Mouse (Mus musculus) left cerebral cortex, postnatal 36 days (tissue): ENCODE data around the gene Chpf2. TPM values are rescaled to one million over a fixed set of nuclear protein-coding genes. Genes with fewer than 3 reads are reported as not detected.

ENCODE experiments used
- DNase-seq, 2 experiments: peaks; one replicate each; pipeline ENCODE4 v3.0.0; 2021 to 2022; ENCODE audit warnings: low spot score in 2 of 2, mixed read lengths in 1 of 2
- intact Hi-C: fragments of 180-260 bp; cut with DNase I; formaldehyde crosslinking; loops from one replicate; pipeline ENCODE4 v1.15.1; 2025
- total RNA-seq, 2 experiments: library from RNA; stranded (reverse); gene quantifications; 2 replicates each; pipeline ENCODE4 v1.2.3; 2021

The Chpf2 gene
- total RNA-seq, 2 experiments from 2014 or later = 69.2 to 76.9 TPM

DNA sequence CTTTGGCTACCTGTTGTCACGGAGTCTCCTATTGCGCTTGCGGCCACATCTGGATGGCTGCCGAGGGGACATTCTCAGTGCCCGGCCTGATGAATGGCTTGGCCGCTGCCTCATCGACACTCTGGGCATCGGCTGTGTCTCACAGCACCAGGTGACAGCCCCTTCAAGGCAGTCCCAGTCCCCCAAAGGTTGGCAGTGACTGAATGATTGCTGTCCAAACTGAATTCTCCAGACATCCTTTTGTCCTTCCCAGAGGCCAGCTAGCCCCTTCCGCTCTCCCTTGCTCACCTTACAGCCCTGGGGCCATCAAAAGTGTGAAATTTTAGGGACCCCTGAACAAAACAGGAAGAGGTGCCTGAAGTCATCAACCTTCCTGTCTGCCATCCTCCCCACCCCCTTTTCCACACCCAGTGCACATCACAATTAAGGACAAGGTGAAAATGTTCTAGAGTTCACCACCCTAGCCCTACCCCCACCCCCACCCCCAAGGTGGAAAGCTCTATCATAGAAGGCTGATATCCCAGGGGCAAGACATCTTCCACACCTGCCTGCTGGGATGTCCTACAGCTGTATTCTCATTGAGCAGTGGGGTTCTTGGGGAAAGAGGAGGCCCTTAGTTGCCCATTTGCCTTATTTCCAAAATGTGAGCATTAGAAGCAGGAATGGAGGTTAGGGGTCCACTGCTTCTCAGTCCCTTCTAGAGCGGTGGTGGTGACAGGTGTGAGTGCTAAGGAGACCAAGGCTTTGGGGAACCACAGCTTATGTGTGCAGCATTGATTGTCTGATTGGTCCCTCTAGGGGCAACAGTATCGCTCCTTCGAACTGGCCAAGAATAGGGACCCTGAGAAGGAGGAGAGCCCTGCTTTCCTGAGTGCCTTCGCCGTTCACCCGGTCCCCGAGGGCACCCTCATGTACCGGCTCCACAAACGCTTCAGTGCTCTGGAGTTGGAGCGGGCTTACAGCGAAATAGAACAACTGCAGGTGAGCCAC is 3.3 kb downstream of the Chpf2 start:
- intact Hi-C loops = no loop called here
- DNase-seq = no peak

DNA sequence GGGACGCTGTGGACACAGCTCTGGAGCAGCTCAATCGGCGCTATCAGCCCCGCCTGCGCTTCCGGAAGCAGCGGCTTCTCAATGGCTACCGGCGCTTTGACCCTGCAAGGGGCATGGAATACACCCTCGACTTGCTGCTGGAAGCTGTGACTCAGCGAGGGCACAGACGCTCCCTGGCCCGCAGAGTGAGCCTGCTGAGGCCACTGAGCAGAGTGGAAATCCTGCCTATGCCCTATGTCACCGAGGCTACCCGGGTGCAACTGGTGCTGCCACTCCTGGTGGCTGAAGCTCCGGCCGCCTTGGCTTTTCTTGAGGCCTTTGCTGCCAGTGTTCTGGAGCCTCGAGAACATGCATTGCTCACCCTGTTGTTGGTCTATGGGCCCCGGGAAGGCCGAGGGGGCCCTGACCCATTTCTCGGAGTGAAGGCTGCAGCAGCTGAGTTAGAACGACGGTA is 4.8 kb downstream of the Chpf2 start:
- intact Hi-C loops = no loop called here
- DNase-seq = peak in 1 of 2 experiments; percentile 21

DNA sequence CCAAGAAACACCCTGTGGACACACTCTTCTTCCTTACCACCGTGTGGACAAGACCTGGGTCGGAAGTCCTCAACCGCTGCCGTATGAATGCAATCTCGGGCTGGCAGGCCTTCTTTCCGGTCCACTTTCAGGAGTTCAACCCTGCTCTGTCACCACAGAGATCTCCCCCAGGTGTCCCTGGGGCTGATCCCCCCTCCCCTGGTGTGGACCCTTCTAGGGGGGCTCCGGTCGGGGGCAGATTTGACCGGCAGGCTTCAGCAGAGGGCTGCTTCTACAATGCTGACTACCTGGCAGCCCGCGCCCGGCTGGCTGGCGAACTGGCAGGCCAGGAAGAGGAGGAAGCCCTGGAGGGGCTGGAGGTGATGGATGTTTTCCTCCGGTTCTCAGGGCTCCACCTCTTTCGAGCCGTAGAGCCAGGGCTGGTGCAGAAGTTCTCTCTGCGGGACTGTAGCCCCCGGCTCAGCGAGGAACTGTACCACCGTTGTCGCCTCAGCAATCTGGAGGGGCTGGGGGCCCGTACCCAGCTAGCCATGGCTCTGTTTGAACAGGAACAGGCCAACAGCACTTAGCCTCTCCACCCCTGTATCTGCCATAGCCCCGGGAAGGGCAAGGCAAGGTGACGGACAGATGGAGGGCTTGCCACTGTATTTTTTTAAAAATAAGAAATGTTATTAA is 5.4 kb downstream of the Chpf2 start:
- no peak for DNase-seq
- intact Hi-C loops = no loop called here

DNA sequence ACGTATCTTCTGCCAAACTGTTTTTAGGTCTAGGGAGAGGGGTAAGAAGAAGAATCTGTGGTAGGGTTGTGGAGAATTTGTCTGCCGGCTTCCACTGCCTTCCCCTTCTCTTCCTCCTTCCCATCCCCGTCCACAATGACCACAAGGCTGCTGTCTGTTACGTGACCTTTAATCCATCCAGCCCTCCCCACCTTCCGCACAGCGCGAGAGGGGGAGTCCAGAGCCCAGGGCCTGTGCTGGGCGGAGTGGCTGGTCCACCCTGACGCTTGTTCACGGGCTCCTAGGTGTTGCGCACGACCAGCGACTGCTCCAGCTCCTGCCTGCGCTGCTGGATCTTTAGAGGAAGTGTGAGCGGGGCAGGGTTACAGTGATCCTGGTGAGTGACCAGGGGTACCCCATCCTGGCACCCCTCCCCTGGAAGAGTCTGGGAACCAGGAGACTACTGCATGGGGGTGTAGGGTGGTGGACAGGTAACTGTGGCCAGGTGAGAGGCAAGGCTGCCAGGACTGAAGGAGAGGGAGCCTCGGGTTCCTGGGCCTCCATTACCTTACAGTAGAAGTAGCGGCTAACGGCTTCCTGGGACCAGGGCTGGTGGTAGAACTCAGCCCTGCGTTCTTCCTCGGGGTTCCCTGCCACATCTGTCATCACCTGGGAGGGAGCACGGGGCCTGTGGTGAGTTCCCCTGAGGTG is 6.1 kb downstream of the Chpf2 start:
- intact Hi-C loops = no loop called here
- peak in 1 of 2 experiments; percentile 5 for DNase-seq

DNA sequence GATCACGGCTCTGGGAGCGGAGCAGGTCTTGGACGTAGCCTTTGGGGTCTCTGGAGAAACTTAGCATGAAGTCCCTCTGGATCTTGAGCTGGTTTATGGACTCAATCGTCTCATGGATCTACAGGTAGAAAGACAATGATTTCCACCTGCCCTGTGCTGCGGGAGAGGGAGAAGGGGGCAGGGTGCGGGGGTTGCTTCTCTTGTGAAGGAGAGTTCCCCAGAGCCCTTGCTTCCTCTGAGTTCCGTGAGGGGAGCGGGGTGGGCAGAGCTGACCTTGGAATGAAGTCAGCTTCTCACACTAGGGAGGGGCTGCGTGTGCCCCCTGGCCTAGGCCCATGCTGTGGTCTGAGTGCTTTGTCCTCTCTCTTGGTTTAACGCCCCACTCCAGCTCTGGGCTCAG is 6.7 kb downstream of the Chpf2 start:
- no peak for DNase-seq
- intact Hi-C loops = no loop called here

DNA sequence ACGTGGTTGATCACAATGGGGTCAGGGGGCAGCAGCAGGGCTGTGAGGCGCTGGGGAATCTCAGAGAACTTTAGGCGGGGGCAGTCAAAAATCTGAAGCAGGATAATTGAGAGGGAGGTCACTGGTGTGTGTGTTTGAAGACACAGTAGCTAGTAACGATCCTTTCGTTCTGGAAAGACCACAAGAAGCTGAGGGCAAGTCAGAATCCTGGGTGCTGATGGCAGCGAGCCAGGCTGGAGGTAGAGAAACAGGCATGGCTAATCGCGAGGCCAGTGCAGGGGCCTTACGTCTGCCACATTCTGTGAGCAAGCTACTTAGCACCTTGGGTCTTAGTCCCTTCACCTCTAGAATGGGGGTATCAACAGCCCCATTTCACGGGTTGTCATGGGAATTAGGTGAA is 7.4 kb downstream of the Chpf2 start:
- intact Hi-C loops = no loop called here
- no peak for DNase-seq

DNA sequence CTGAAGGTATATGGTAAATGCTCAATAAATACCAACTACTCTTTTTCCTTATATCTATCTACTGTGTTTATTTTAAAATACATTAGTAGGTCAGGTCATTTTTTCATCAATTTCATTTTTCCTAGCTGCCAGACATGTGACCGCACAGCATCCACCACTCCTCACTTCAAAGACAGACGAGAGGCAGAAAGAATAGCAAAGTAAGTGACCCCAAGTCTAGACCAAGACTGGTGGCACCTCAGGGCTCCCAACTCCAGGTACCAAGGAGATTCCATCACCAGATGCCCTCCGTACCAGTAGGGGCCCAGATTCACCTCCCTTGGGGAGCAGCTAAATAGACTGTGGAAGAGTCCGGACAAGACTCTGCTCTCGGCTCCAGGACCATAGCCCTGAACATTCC is 7.8 kb downstream of the Chpf2 start:
- DNase-seq = no peak
- intact Hi-C loops = no loop called here

DNA sequence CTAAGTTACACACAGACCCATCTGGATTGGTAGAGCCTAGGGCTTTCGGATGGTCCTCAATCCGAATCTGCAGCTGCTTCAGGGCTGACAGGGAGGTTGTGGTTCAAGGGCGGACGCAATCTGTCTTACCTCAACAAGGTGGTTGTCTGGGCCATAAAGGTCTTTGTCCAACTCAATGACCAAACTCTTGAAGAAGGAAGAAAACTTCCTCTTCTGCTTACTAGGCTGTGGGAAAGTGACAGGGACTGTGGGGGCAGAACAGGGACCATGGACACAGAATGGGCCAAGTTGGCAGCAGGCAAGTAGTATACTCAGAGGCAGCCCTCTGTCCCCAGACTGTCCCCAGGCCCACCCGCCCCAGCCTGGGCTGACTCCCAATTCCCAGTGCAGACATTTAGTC is 8.7 kb downstream of the Chpf2 start:
- DNase-seq = no peak
- intact Hi-C loops = loop anchor here (5.0 kb wide), 1 partner anchor 108 kb away; no protein-coding TSS in a partner anchor

DNA sequence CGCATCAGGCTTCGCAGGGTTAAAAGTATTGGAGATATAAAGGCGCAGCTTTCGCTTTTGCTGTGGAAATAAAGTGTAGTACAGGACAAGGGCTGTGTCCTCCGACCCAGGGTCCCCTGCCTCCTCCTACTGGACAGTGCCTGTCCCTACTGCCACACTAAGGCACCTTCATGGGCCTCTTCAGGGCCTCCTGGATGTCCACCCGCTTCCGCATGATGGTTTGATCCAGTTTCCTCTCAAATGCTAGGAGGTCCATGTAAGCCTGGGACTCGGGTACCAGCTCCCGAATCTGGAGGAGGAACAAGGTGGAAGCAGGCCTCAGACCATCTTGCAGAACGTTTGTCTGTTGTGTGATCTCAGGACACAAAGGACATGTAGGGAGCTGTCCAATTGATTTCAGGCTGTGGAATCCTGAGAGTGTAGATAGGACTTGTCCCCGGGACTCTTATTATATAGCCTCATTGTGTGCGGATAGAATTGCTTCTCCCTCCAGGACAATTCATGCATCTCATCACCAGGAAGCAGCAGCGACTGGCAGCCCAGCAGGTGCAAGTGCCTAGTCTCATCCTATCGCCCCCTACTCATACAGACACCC is 9.3 kb downstream of the Chpf2 start:
- DNase-seq = peak in 1 of 2 experiments; percentile 25
- intact Hi-C loops = loop anchor here (5.0 kb wide), 1 partner anchor 109 kb away; no protein-coding TSS in a partner anchor

DNA sequence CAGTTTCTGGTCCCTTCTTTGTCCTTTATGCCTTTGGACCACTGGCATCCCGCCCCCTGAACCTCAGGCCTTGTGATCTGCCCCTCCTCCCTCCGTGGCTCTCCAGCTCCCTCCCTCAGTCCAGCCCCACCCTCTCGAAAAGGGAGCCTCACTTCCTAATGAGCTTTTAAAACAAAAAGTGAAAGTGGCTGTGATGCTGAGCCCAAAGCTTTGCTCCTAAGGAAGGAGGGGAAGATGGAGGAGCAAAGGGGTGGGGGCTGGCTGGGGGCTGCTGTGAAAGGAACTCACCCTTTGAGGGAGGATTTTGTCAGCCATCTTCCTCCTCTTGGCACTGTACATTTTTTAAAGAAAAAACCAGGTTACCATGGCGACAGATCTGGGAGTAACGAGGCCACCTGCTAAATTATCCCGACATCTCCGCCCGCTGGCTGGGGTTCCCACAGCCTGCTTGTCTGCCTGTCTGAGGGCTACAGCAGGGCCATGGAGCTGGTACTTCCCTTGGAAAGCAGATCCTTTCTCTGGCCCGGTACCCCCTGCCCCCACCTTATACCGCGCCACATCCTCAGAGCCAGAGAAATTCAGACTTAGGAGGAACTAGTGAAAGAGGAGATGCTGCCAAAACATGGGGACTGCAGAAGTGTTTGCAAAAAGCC is 10.1 kb downstream of the Chpf2 start:
- DNase-seq = peak; percentile 78 to 79
- intact Hi-C loops = loop anchor here (5.0 kb wide), 1 partner anchor 109 kb away; no protein-coding TSS in a partner anchor

DNA sequence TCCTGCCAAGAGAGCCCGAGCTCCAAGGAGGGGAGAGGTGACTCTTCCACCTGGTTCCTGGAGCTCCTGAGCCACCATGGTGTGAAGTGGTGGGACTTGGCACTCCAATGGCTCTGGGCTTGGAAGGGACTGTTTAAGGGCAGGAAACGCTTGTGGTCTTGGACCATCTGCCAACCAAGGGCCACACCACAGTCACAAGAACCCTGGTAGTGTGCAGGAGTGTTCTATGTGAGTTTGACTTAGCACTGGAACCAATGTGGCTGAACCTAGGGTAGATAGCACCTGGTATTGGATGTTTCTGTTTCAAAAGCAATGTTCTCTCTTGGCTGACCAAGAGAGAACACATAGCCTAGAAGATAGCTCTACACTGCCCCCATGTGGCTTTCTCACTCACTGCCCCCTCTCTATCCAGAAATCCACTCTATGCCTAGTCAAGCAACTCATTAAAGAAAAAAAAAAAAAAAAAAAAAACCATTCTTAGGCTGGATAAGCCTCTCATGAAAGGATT is 10.7 kb downstream of the Chpf2 start:
- peak; percentile 75 to 79 for DNase-seq
- intact Hi-C loops = loop anchor here (5.0 kb wide), 1 partner anchor 110 kb away; no protein-coding TSS in a partner anchor

DNA sequence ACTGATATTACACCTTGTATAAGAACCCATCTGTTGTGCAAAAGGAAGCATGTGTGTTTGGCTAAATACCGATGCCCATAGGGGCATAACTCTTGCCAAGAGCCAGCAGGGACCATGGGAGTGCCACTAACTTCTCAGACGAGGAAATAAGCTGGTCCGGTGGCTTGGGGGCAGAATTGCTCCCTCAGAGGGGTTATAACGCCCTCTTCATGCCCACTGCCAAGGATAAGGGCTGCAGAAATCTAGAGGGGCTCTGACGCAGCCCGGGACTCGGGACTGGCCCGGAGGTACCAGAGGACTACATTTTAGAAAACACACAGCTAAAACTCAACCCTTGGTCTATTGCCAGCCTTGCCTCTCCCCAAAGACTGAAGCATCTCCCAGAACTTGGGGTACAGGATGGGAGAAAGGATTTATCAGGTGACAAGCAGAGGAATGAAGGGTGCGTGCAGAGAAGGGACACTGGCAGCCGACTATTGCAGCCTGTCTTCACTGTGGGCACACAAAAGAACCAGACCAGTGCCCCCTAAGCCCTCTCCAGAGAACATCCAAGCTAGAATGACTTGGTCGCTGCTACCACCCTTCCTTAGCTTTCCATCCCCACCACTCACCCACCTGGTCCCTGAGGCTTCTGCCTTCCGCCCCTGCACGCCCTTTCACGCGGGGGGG is 11.5 kb downstream of the Chpf2 start:
- intact Hi-C loops = loop anchor here (2.0 to 5.0 kb wide), 2 partner anchors 53 to 111 kb away; no protein-coding TSS in a partner anchor
- no peak for DNase-seq

DNA sequence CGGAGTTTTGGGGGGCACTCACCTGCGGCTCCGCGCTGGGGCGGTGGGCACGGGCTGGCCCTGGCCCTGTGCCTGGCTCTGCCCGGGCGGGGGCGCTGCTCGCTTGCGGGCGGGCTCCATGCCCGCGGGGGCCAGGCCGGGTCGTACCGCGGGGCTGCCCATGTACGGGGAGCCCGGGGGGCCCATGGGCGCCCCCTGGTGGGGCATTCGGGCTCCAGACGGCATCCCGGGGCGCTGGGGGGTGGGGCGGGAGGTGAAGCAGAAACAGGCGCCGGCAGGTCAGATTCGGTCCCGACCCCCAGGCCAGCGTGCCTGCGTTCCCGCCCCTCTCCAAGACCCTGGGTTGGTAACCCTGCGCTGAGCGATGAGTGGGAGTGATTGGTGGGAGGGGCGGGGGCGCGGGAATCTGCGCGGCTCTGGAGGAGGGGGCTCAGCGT is 12.0 kb downstream of the Chpf2 start:
- no peak for DNase-seq
- intact Hi-C loops = loop anchor here (2.0 to 5.0 kb wide), 2 partner anchors 52 to 111 kb away; no protein-coding TSS in a partner anchor

DNA sequence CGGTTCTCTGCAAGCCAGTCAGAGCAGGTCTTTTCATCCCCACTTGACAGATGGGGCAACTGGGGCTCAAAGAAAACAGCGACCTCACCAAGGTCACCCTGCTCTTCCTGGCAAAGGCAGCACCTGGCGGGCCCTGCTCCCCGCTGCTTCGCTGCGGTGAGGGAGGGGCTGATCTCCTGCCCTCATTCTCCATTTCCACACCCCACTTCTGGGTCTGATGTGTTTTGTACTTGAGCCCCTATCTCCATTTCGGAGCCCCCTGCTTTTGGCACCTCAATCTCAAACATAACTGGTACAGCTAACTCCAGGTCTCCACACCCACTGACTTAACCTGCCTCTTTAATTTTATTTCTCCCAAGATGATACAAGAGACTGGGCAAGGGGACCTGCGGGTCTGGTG is 12.6 kb downstream of the Chpf2 start:
- intact Hi-C loops = loop anchor here (2.0 to 5.0 kb wide), 2 partner anchors 52 to 112 kb away; no protein-coding TSS in a partner anchor
- no peak for DNase-seq

DNA sequence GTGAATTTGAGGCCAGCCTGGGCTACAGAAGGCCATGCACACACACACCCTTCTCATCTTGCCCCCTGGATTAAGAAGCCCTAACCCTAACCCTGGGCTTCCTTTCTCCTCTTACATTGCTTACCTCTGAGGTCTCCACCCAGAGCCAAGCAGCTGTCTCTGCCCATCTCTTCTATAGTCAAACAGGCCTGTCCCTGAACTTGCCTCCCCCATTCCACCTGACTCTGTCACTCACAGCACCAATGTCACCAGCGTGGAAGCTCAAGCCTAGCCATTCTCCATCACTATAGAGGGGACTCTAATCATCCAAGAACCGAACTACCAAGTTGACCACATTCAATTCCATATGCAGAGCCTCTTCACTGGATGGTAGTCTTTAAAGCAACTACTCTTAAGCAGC is 13.7 kb downstream of the Chpf2 start:
- intact Hi-C loops = no loop called here
- no peak for DNase-seq

DNA sequence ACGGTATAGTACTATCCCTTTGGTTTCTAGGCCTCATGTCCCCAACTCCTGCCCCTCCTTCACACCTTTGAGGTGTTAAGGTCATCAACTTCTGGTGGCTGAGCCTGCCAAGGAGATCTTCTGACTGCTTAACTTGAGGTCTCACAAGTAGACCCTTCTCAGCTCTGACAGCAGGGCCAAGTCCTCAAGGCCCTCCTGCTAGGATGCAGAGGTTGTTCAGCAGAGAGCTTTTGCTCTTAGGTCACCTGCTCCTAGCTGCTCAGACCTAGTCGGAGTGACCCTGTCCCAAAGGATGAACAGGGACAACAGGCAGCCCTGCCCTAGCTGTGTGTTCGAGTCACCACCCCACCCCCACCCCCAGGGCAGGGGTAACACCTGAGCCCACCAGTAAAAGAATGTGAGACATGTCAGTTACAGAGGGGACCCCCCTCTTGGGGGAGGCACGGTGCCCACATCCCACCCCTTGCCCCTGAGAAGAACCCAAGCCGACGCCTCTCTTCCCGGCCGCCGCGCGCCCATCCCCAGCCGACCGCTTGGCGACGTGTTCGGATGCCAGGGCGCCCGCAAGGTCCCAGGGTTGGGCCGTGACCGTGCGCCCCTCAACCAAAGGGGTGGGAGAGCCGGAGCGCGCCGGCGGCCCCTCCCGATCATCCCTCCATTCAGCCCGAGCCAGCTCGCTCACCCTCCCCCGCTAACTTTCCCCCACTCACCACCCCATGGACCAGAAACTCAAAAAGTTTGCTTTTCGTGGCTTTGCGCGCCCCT is 14.7 kb downstream of the Chpf2 start:
- intact Hi-C loops = no loop called here
- DNase-seq = no peak
